Mouse (Mus musculus) cerebellum, postnatal 4 days (tissue): Measurements from ENCODE around the gene Chd2.
"Not testable (repeated sequence)": the region's sequence is repeated elsewhere in the genome, so short reads cannot be mapped to it uniquely, and the experiment has no call there.

Source experiments
- DNase-seq, 2 experiments: peaks; one replicate each; pipeline ENCODE4 v3.0.0; 2022; ENCODE audit warnings: low spot score in 2 of 2, mixed read lengths in 1 of 2

Chd2 gene

GRCm38 (mm10) chr7:73540202-73541078 lies 1.2 kb downstream of the Chd2 start:
- no peak for DNase-seq

- DNase-seq: no peak
These were observed 2.4 kb downstream of the Chd2 start for GRCm38 (mm10) chr7:73539116-73539682.

- no peak for DNase-seq
These were observed 3.1 kb downstream of the Chd2 start for GRCm38 (mm10) chr7:73538424-73539079.

- DNase-seq: peak; percentile 100
These were observed 3.8 kb downstream of the Chd2 start for GRCm38 (mm10) chr7:73537634-73538423.

- no peak for DNase-seq
These were observed 4.4 kb downstream of the Chd2 start for GRCm38 (mm10) chr7:73537228-73537627.

- DNase-seq: no peak
These were observed 5.1 kb downstream of the Chd2 start for GRCm38 (mm10) chr7:73536579-73536978.

GRCm38 (mm10) chr7:73535861-73536200 lies 5.8 kb downstream of the Chd2 start:
- DNase-seq: no peak

GRCm38 (mm10) chr7:73534937-73535860 lies 6.4 kb downstream of the Chd2 start:
- DNase-seq: no peak

GRCm38 (mm10) chr7:73533457-73533856 lies 8.2 kb downstream of the Chd2 start:
- DNase-seq: no peak

GRCm38 (mm10) chr7:73532916-73533315 lies 8.7 kb downstream of the Chd2 start:
- DNase-seq: no peak

- DNase-seq: no peak
These were observed 9.5 kb downstream of the Chd2 start for GRCm38 (mm10) chr7:73532139-73532538.

GRCm38 (mm10) chr7:73531506-73532093 lies 10.0 kb downstream of the Chd2 start:
- DNase-seq: no peak

- no peak for DNase-seq
These were observed 10.8 kb downstream of the Chd2 start for GRCm38 (mm10) chr7:73530846-73531245.

GRCm38 (mm10) chr7:73530164-73530563 lies 11.5 kb downstream of the Chd2 start:
- no peak for DNase-seq

GRCm38 (mm10) chr7:73529261-73529660 lies 12.4 kb downstream of the Chd2 start:
- DNase-seq: no peak

- not testable (repeated sequence) for DNase-seq
These were observed 13.2 kb downstream of the Chd2 start for GRCm38 (mm10) chr7:73528377-73528894.

- DNase-seq: no peak
These were observed 14.4 kb downstream of the Chd2 start for GRCm38 (mm10) chr7:73527225-73527624.

GRCm38 (mm10) chr7:73524454-73524952 lies 17.1 kb downstream of the Chd2 start:
- DNase-seq: peak in 1 of 2 experiments; percentile 44

- DNase-seq: no peak
These were observed 17.9 kb downstream of the Chd2 start for GRCm38 (mm10) chr7:73523608-73524259.

GRCm38 (mm10) chr7:73523183-73523582 lies 18.4 kb downstream of the Chd2 start:
- no peak for DNase-seq
